Mouse (Mus musculus): Measurements from ENCODE around the gene Eif1ad. TPM values are rescaled to one million over a fixed set of nuclear protein-coding genes. Genes with fewer than 3 reads are reported as not detected.

Gene Eif1ad
- polyA plus RNA-seq, 1 experiment from 2014 or later = 61.2 TPM

GRCm38 (mm10) chr19:5353609-5354008 lies 12.9 kb upstream of the Eif1ad start:
- Histone ChIP-seq H3K27ac (no peak overlapping the region), H3K27me3 (peaks cover 4% of the 10 kb centered on the region; the same call in 1 of the 2 replicates), H3K9me3 (replicated peaks) (no peaks in the 10 kb centered on the region), H3K4me1 (peaks cover 6% of the 10 kb centered on the region; the same call in 1 of the 2 replicates), H3K4me2 (replicated peaks) (no peak overlapping the region), H3K4me3 (no peak overlapping the region), H3K36me3 (no peaks in the 10 kb centered on the region), H3K9ac (no peak overlapping the region)
- 78% methylated on average over 2 of the region's 2 CpGs for WGBS
- ATAC-seq (ENCODE audit: low FRiP score) = no peak

- Histone ChIP-seq H3K4me2 (replicated peaks) (no peak overlapping the region), H3K9me3 (replicated peaks) (no peaks in the 10 kb centered on the region), H3K4me3 (no peak overlapping the region), H3K9ac (no peak overlapping the region), H3K27ac (no peak overlapping the region), H3K36me3 (no peaks in the 10 kb centered on the region), H3K4me1 (no peaks in the 10 kb centered on the region), H3K27me3 (no peaks in the 10 kb centered on the region; the same call in 1 of the 2 replicates)
- WGBS = no CpG with 5 or more reads among the region's 1 CpGs
- ATAC-seq (ENCODE audit: low FRiP score) = no peak
Observed at GRCm38 (mm10) chr19:5356080-5356479, 10.5 kb upstream of the Eif1ad start.

- no peak for ATAC-seq (ENCODE audit: low FRiP score)
- H3K4me2 ChIP-seq (replicated peaks) = no peak overlapping the region
- H3K9me3 ChIP-seq (replicated peaks) = no peaks in the 10 kb centered on the region
- H3K4me3 ChIP-seq = no peak overlapping the region
- WGBS = 82% methylated on average over 2 of the region's 2 CpGs
- H3K27ac ChIP-seq = no peak overlapping the region
- peaks cover 7% of the 10 kb centered on the region for H3K4me1 ChIP-seq
- H3K36me3 ChIP-seq = peaks cover 17% of the 10 kb centered on the region
- H3K27me3 ChIP-seq = no peaks in the 10 kb centered on the region
- 0 out of 2 replicates have a peak overlapping the region, but pooled peaks have one; percentile 27 for H3K9ac ChIP-seq
Observed at GRCm38 (mm10) chr19:5362186-5362585, 4.4 kb upstream of the Eif1ad start.

GRCm38 (mm10) chr19:5364124-5364523 lies 2.4 kb upstream of the Eif1ad start:
- Histone ChIP-seq H3K27me3 (no peaks in the 10 kb centered on the region), H3K36me3 (peaks cover 29% of the 10 kb centered on the region), H3K4me2 (replicated peaks) (no peak overlapping the region), H3K9me3 (replicated peaks) (no peaks in the 10 kb centered on the region), H3K4me3 (no peak overlapping the region), H3K27ac (no peak overlapping the region), H3K4me1 (peaks cover 23% of the 10 kb centered on the region), H3K9ac (no peak overlapping the region)
- ATAC-seq (ENCODE audit: low FRiP score) = no peak
- WGBS = 94% methylated on average over 2 of the region's 2 CpGs

GRCm38 (mm10) chr19:5365751-5366150 lies 790 bp upstream of the Eif1ad start:
- H3K4me2 ChIP-seq (replicated peaks) = peak overlapping the region; percentile 82
- H3K36me3 ChIP-seq = peaks cover 45% of the 10 kb centered on the region
- no peak for ATAC-seq (ENCODE audit: low FRiP score)
- no peaks in the 10 kb centered on the region for H3K9me3 ChIP-seq (replicated peaks)
- H3K27ac ChIP-seq = peak overlapping the region; percentile 94
- peak overlapping the region; percentile 93 for H3K9ac ChIP-seq
- H3K4me1 ChIP-seq = peaks cover 23% of the 10 kb centered on the region
- H3K27me3 ChIP-seq = no peaks in the 10 kb centered on the region
- WGBS = 22% methylated on average over 11 of the region's 11 CpGs
- peak overlapping the region; percentile 97 for H3K4me3 ChIP-seq

- H3K27ac ChIP-seq = peak within 1 kb of the TSS; percentile 94
- peaks cover 23% of the 10 kb centered on the region for H3K4me1 ChIP-seq
- under 1% methylated on average over 33 of the region's 33 CpGs for WGBS
- no peak for ATAC-seq (ENCODE audit: low FRiP score)
- peak within 1 kb of the TSS; percentile 93 for H3K9ac ChIP-seq
- peak within 1 kb of the TSS; percentile 82 for H3K4me2 ChIP-seq (replicated peaks)
- H3K36me3 ChIP-seq = peaks cover 55% of the 10 kb centered on the region
- no peaks in the 10 kb centered on the region for H3K27me3 ChIP-seq
- H3K9me3 ChIP-seq (replicated peaks) = no peaks in the 10 kb centered on the region
- H3K4me3 ChIP-seq = peak within 1 kb of the TSS; percentile 97
Observed at GRCm38 (mm10) chr19:5367053-5367359, 465 bp downstream of the Eif1ad start, which contains the start of gene Banf1. Banf1 (minus strand) TSS chr19:5367168.

- Histone ChIP-seq H3K27ac (peak overlapping the region; percentile 94), H3K4me1 (peaks cover 23% of the 10 kb centered on the region), H3K27me3 (no peaks in the 10 kb centered on the region), H3K4me2 (replicated peaks) (peak overlapping the region; percentile 82), H3K4me3 (peak overlapping the region; percentile 97), H3K9me3 (replicated peaks) (no peaks in the 10 kb centered on the region), H3K9ac (peak overlapping the region; percentile 93), H3K36me3 (peaks cover 60% of the 10 kb centered on the region)
- 9% methylated on average over 11 of the region's 11 CpGs for WGBS
- no peak for ATAC-seq (ENCODE audit: low FRiP score)
Observed at GRCm38 (mm10) chr19:5367455-5367854, 914 bp downstream of the Eif1ad start.

- Histone ChIP-seq H3K4me2 (replicated peaks) (no peak overlapping the region), H3K27ac (no peak overlapping the region), H3K4me3 (no peak overlapping the region), H3K36me3 (peaks cover 67% of the 10 kb centered on the region), H3K9ac (no peak overlapping the region), H3K4me1 (peaks cover 17% of the 10 kb centered on the region), H3K27me3 (no peaks in the 10 kb centered on the region), H3K9me3 (replicated peaks) (no peaks in the 10 kb centered on the region)
- no peak for ATAC-seq (ENCODE audit: low FRiP score)
- 89% methylated on average over 3 of the region's 3 CpGs for WGBS
Observed at GRCm38 (mm10) chr19:5370932-5371331, 4.4 kb downstream of the Eif1ad start.

GRCm38 (mm10) chr19:5372724-5373123 lies 6.2 kb downstream of the Eif1ad start:
- Histone ChIP-seq H3K9me3 (replicated peaks) (no peaks in the 10 kb centered on the region), H3K4me3 (no peak overlapping the region), H3K4me2 (replicated peaks) (no peak overlapping the region), H3K4me1 (peaks cover 12% of the 10 kb centered on the region), H3K27me3 (no peaks in the 10 kb centered on the region), H3K36me3 (peaks cover 78% of the 10 kb centered on the region), H3K27ac (no peak overlapping the region), H3K9ac (no peak overlapping the region)
- ATAC-seq (ENCODE audit: low FRiP score) = no peak
- WGBS = 94% methylated on average over 7 of the region's 7 CpGs

GRCm38 (mm10) chr19:5374177-5374576 lies 7.6 kb downstream of the Eif1ad start:
- Histone ChIP-seq H3K36me3 (peaks cover 80% of the 10 kb centered on the region), H3K9ac (no peak overlapping the region), H3K4me3 (no peak overlapping the region), H3K27me3 (no peaks in the 10 kb centered on the region), H3K4me2 (replicated peaks) (no peak overlapping the region), H3K27ac (no peak overlapping the region), H3K9me3 (replicated peaks) (no peaks in the 10 kb centered on the region), H3K4me1 (no peaks in the 10 kb centered on the region)
- WGBS = 87% methylated on average over 4 of the region's 4 CpGs
- no peak for ATAC-seq (ENCODE audit: low FRiP score)

GRCm38 (mm10) chr19:5374748-5375147 lies 8.2 kb downstream of the Eif1ad start:
- Histone ChIP-seq H3K36me3 (peaks cover 80% of the 10 kb centered on the region), H3K4me3 (no peak overlapping the region)

GRCm38 (mm10) chr19:5377446-5377845 lies 10.9 kb downstream of the Eif1ad start:
- H3K27ac ChIP-seq = no peak overlapping the region
- no peak for ATAC-seq (ENCODE audit: low FRiP score)
- H3K27me3 ChIP-seq = no peaks in the 10 kb centered on the region
- H3K36me3 ChIP-seq = peaks cover 83% of the 10 kb centered on the region
- no peaks in the 10 kb centered on the region for H3K9me3 ChIP-seq (replicated peaks)
- no peak overlapping the region for H3K4me3 ChIP-seq
- no peak overlapping the region for H3K4me2 ChIP-seq (replicated peaks)
- no peak overlapping the region for H3K9ac ChIP-seq
- 91% methylated on average over 1 of the region's 1 CpGs for WGBS
- no peaks in the 10 kb centered on the region for H3K4me1 ChIP-seq

More at GRCm38 (mm10) chr19:5374748-5375147, 8.2 kb downstream of the Eif1ad start:
- Histone ChIP-seq H3K27ac (no peak overlapping the region), H3K4me1 (no peaks in the 10 kb centered on the region), H3K9ac (no peak overlapping the region), H3K4me2 (replicated peaks) (no peak overlapping the region), H3K9me3 (replicated peaks) (no peaks in the 10 kb centered on the region), H3K27me3 (no peaks in the 10 kb centered on the region)
- no peak for ATAC-seq (ENCODE audit: low FRiP score)
- 85% methylated on average over 4 of the region's 4 CpGs for WGBS

GRCm38 (mm10) chr19:5383326-5383725 lies 16.8 kb downstream of the Eif1ad start:
- no peak overlapping the region for H3K4me3 ChIP-seq
- no peak for ATAC-seq (ENCODE audit: low FRiP score)
- 96% methylated on average over 12 of the region's 12 CpGs for WGBS
- peaks cover 67% of the 10 kb centered on the region for H3K36me3 ChIP-seq
- no peaks in the 10 kb centered on the region for H3K9me3 ChIP-seq (replicated peaks)
- no peak overlapping the region for H3K27ac ChIP-seq
- H3K4me1 ChIP-seq = peaks cover 16% of the 10 kb centered on the region
- H3K4me2 ChIP-seq (replicated peaks) = no peak overlapping the region
- no peaks in the 10 kb centered on the region for H3K27me3 ChIP-seq
- no peak overlapping the region for H3K9ac ChIP-seq
